Mouse (Mus musculus) subcutaneous adipose tissue, adult 2 months (tissue): Measurements from ENCODE around the gene Olfr9. TPM values are rescaled to one million over a fixed set of nuclear protein-coding genes. Genes with fewer than 3 reads are reported as not detected.

Experiments used
- polyA plus RNA-seq: library from polyadenylated mRNA; depleted of rRNA; stranded (reverse); fragments of >200 nt; gene quantifications from 2 replicates; pipeline ENCODE4 v1.2.3, GENCODE M21; 2012; ENCODE audit warnings: low replicate concordance; rRNA removed

Olfr9 gene
- not detected in 2 replicates for polyA plus RNA-seq

DNA sequence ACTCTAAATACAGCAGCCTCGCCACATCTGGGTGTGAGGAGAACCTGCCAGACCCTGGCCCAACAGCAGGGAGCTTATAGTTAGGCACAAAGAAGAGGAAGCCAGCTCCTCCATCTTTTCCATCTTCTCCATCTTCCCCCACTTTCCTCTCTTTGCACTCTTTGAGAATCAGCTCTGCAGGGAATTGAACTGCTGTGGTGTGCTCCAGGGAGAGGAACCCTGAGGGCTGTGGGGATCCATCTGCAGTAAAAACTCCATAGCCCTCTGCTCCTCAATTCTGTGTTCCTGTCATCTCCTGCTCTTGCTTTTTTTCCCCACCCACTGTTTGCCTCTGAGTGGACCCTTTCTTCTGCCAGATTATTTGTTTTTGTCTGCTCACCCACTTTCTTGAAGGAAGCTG is at the start of gene Olfr9:
Gene Olfr9, plus strand, starts transcription at position 301 of the 400 bp plus-strand sequence.

DNA sequence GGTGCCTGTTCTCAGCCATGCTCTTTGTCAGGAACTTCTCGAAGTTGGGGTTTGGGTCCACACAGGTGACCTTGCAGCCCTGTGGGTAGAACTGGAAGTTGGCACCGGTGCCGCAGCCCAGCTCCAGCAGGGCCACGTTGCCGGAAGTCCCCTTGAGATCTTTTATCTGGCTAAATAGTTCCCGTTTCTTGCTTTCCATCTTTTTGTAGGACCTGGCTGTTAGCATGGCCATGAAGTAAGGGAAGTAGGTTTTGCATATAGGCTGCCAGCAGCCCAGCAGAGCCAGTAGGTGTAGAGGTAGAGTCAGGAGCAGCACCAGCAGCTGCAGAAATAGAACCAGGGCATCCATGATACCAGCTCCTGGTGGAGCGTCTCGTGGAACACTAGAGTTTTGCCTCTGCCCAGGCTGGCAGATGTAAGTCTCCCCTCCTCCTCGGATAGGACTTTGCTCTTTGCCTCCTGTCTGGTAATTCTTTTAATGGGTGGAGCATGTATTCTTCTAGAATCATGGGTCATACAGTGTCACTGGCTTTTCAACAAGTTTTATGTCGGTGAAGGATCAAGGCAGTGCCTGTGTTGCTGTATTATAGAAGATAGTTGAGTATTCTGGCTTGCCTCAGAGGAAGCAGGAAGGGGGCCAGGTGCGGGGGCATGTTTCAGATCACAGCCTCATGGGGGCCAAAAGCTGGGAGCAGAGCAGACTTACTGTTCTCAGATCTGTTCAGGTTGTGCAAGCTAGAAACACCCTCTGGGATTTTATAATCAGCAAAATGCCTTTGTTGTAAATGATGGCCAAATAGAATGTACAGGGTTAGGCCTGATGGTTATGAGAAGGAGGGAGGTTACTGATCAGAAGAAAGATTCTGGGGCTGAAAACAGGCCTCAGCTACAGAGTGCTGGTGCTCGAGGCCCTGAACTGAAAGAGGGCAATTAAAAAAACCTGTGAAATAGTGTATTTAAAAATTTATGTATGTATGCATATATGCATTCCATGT is 28.3 kb upstream of the Olfr9 start, which contains the start of gene Mettl7b:
Gene Mettl7b, minus strand, starts transcription at position 399 of the 995 bp plus-strand sequence.

DNA sequence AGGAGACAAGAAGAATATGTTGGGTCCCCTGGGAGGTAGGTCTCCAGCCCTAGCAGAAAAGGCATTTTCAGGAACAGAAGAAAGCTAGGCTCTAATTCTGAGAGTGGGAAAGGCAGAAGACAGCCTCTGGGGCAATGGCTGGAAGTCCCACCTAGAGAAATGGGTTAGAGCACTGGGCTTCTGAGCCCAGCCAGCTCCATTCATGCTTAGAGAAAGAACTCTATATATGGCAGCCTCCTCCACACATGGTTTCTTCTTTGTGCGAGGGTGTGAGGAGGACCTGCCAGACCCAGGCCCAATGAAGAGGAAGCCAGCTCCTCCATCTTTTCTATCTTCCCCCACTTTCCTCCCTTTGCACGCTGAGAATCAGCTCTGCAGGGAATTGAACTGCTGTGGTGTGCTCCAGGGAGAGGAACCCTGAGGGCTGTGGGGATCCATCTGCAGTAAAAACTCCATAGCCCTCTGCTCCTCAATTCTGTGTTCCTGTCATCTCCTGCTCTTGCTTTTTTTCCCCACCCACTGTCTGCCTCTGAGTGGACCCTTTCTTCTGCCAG is 21.1 kb downstream of the Olfr9 start, which contains the start of gene Olfr763:
Gene Olfr763, plus strand, starts transcription at position 504 of the 554 bp plus-strand sequence.

DNA sequence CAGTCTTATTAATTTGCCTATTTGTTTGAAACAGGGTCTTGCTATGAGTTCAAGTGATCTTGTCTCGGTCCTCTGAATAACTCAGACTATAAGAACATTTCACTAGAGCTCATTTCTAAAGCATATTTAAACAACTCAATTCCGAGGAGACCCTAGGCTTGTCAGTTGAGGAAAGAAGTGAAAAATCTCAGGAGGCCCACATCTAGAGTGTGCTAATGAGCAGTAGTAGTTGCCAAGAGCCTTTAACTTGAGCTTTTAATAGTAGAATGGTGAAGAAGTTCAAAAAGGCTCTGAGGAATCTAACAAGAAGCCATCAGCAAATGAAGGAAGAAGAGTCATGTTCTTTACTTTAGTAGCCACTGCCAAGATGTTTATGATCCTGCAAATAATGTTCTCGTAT is 50.6 kb downstream of the Olfr9 start, which contains the start of gene Olfr764-ps1:
Gene Olfr764-ps1, minus strand, starts transcription at position 101 of the 400 bp plus-strand sequence.

Other genes starting within 250 kb of the Olfr9 start
- 26.3 and 33.2 TPM in 2 replicates for gene Dgka, start 244.6 kb upstream of the Olfr9 start, polyA plus RNA-seq
- gene Pym1, start 241.5 kb upstream of the Olfr9 start, polyA plus RNA-seq = 22.0 and 28.6 TPM in 2 replicates
- gene Mmp19, start 198.5 kb upstream of the Olfr9 start, polyA plus RNA-seq = 55.3 and 57.0 TPM in 2 replicates
- gene Dnajc14, start 185.4 kb upstream of the Olfr9 start, polyA plus RNA-seq = 20.8 and 24.6 TPM in 2 replicates
- 32.5 and 77.6 TPM in 2 replicates for gene Tmem198b, start 185.1 kb upstream of the Olfr9 start, polyA plus RNA-seq
- 6.4 and 8.4 TPM in 2 replicates for gene Sarnp, start 172.1 kb upstream of the Olfr9 start, polyA plus RNA-seq
- 62.6 and 75.6 TPM in 2 replicates for gene Ormdl2, start 167.8 kb upstream of the Olfr9 start, polyA plus RNA-seq
- gene Gdf11, start 97.7 kb upstream of the Olfr9 start, polyA plus RNA-seq = 3.2 and 15.4 TPM in 2 replicates
- gene Cd63, start 88.4 kb upstream of the Olfr9 start, polyA plus RNA-seq = 121 and 308 TPM in 2 replicates
- gene Rdh5, start 66.5 kb upstream of the Olfr9 start, polyA plus RNA-seq = 36.0 and 47.3 TPM in 2 replicates
- 237 and 349 TPM in 2 replicates for gene Bloc1s1, start 65.4 kb upstream of the Olfr9 start, polyA plus RNA-seq
- gene Itga7, start 55.6 kb upstream of the Olfr9 start, polyA plus RNA-seq = 95.0 and 265 TPM in 2 replicates
- 5.1 and 19.5 TPM in 2 replicates for gene Mettl7b, start 28.4 kb upstream of the Olfr9 start, polyA plus RNA-seq
- gene Olfr763, start 21.4 kb downstream of the Olfr9 start, polyA plus RNA-seq = not detected in 2 replicates
- gene Olfr764-ps1, start 50.5 kb downstream of the Olfr9 start, polyA plus RNA-seq = not detected in 2 replicates
- gene Olfr765, start 60.6 kb downstream of the Olfr9 start, polyA plus RNA-seq = not detected in 2 replicates
- gene Olfr766-ps1, start 79.5 kb downstream of the Olfr9 start, polyA plus RNA-seq = not detected in 2 replicates
- not detected in 2 replicates for gene Olfr767, start 93.5 kb downstream of the Olfr9 start, polyA plus RNA-seq
- gene Olfr768, start 109.9 kb downstream of the Olfr9 start, polyA plus RNA-seq = not detected in 2 replicates
- gene Olfr769, start 128.4 kb downstream of the Olfr9 start, polyA plus RNA-seq = not detected in 2 replicates
- gene Olfr770, start 149.6 kb downstream of the Olfr9 start, polyA plus RNA-seq = not detected in 2 replicates
- not detected in 2 replicates for gene Olfr771, start 175.3 kb downstream of the Olfr9 start, polyA plus RNA-seq
- not detected in 2 replicates for gene Olfr772, start 188.5 kb downstream of the Olfr9 start, polyA plus RNA-seq
- not detected in 2 replicates for gene Olfr773, start 198.0 kb downstream of the Olfr9 start, polyA plus RNA-seq
- gene Olfr774, start 246.8 kb downstream of the Olfr9 start, polyA plus RNA-seq = not detected in 2 replicates